Mouse (Mus musculus): ENCODE data around the gene Man1c1. TPM values are rescaled to one million over a fixed set of nuclear protein-coding genes. Genes with fewer than 3 reads are reported as not detected.

Gene Man1c1
- total and polyA plus RNA-seq, 3 experiments, result 0.04 to 0.44 (median 0.20) TPM

GRCm38 (mm10) chr4:134733371-134733770 lies 29.3 kb upstream of the Man1c1 start:
- H3K4me2 ChIP-seq (ENCODE audit: insufficient read depth, low read depth, poor library complexity, severe bottlenecking), result peak overlapping the region; percentile 7
- TF ChIP-seq SMC3 (IDR thresholded peaks at IDR 0.05; ENCODE audit: low read depth, low read length) (no peak), MXI1 (IDR thresholded peaks at IDR 0.05; ENCODE audit: low read depth, low read length) (no peak), MAZ (IDR thresholded peaks at IDR 0.05; ENCODE audit: low read depth, low read length) (no peak), CTCF (conservative IDR thresholded peaks at IDR 0.05 in 1 of 2, IDR thresholded peaks at IDR 0.05 in 1 of 2; ENCODE audit: low read depth in 2 of 2, low read length in 2 of 2) (no peak), JUN (IDR thresholded peaks at IDR 0.05; ENCODE audit: insufficient read depth, low read depth, low read length) (no peak), ZC3H11A (IDR thresholded peaks at IDR 0.05; ENCODE audit: low read depth, low read length) (no peak), JUND (conservative IDR thresholded peaks at IDR 0.05; ENCODE audit: low read depth, low read length) (no peak), ETS1 (conservative IDR thresholded peaks at IDR 0.05; ENCODE audit: low read depth, low read length) (no peak), POLR2A (IDR thresholded peaks at IDR 0.05; ENCODE audit: low read depth, low read length) (no peak), USF1 (IDR thresholded peaks at IDR 0.05; ENCODE audit: low read depth, low read length) (no peak), SIN3A (IDR thresholded peaks at IDR 0.05; ENCODE audit: low read length) (no peak), MAFK (IDR thresholded peaks at IDR 0.05; ENCODE audit: insufficient replicate concordance, low read length) (no peak), PAX5 (IDR thresholded peaks at IDR 0.05; ENCODE audit: low read length) (no peak), ELF1 (IDR thresholded peaks at IDR 0.05; ENCODE audit: low read depth, low read length) (no peak), EP300 (IDR thresholded peaks at IDR 0.05; ENCODE audit: low read length) (no peak), IRF4 (IDR thresholded peaks at IDR 0.05; ENCODE audit: low read depth, low read length) (no peak), MEF2A (IDR thresholded peaks at IDR 0.05; ENCODE audit: borderline replicate concordance, low read depth, low read length) (no peak), GABPA (IDR thresholded peaks at IDR 0.05; ENCODE audit: insufficient replicate concordance, low read depth, low read length) (no peak)
- no peak overlapping the region for H3K9ac ChIP-seq (ENCODE audit: insufficient read depth, low read depth)
- H3K79me2 ChIP-seq (replicated peaks; ENCODE audit: control insufficient read depth, extremely low read depth, insufficient read depth, poor library complexity, severe bottlenecking), result no peaks in the 10 kb centered on the region
- in situ Hi-C loops (cut with MboI; ENCODE audit: low pct_ligation_motif_present, low pct_unique_long_range_greater_than_20kb, low sequenced_read_pairs), result no loop called here
- no peak overlapping the region for H3K4me3 ChIP-seq (replicated peaks in 1 of 3; ENCODE audit: low read depth in 2 of 3, low read length in 2 of 3, poor library complexity in 1 of 3)
- no peaks in the 10 kb centered on the region for H3K36me3 ChIP-seq (replicated peaks in 1 of 2; ENCODE audit: control insufficient read depth in 1 of 2, insufficient read depth in 1 of 2, low read length in 1 of 2)
- H3K9me3 ChIP-seq (replicated peaks; ENCODE audit: low read length), result no peaks in the 10 kb centered on the region
- peaks cover 4% of the 10 kb centered on the region for H3K27me3 ChIP-seq (replicated peaks)
- dilution Hi-C loops (cut with MboI; ENCODE audit: extremely low pct_ligation_motif_present, extremely low pct_unique_long_range_greater_than_20kb, low sequenced_read_pairs), result no loop called here
- no peak overlapping the region for H3K27ac ChIP-seq (ENCODE audit: insufficient read depth, low read depth)
- peaks cover 0 to 17% of the 10 kb centered on the region in 2 experiments; a peak in 2 of 4 replicates for H3K4me1 ChIP-seq (ENCODE audit: control insufficient read depth in 1 of 2, insufficient read depth in 2 of 2)
- DNase-seq (ENCODE audit: extremely low read depth), result no peak

- Histone ChIP-seq H3K4me3 (replicated peaks in 1 of 3; ENCODE audit: low read depth in 2 of 3, low read length in 2 of 3, poor library complexity in 1 of 3) (no peak overlapping the region), H3K27ac (ENCODE audit: insufficient read depth, low read depth) (no peak overlapping the region), H3K9ac (ENCODE audit: insufficient read depth, low read depth) (no peak overlapping the region), H3K4me2 (ENCODE audit: insufficient read depth, low read depth, poor library complexity, severe bottlenecking) (no peak overlapping the region), H3K9me3 (replicated peaks; ENCODE audit: low read length) (no peaks in the 10 kb centered on the region), H3K27me3 (replicated peaks) (peaks cover 2% of the 10 kb centered on the region), H3K79me2 (replicated peaks; ENCODE audit: control insufficient read depth, extremely low read depth, insufficient read depth, poor library complexity, severe bottlenecking) (no peaks in the 10 kb centered on the region), H3K36me3 (replicated peaks in 1 of 2; ENCODE audit: control insufficient read depth in 1 of 2, insufficient read depth in 1 of 2, low read length in 1 of 2) (no peaks in the 10 kb centered on the region), H3K4me1 (ENCODE audit: control insufficient read depth in 1 of 2, insufficient read depth in 2 of 2) (peaks cover 2 to 17% of the 10 kb centered on the region in 2 experiments; a peak in 3 of 4 replicates)
- dilution Hi-C loops (cut with MboI; ENCODE audit: extremely low pct_ligation_motif_present, extremely low pct_unique_long_range_greater_than_20kb, low sequenced_read_pairs) (no loop called here), in situ Hi-C loops (cut with MboI; ENCODE audit: low pct_ligation_motif_present, low pct_unique_long_range_greater_than_20kb, low sequenced_read_pairs) (no loop called here)
- DNase-seq (ENCODE audit: extremely low read depth), result no peak
- TF ChIP-seq MAZ (IDR thresholded peaks at IDR 0.05; ENCODE audit: low read depth, low read length), result no peak
- no peak for TF ChIP-seq JUND (conservative IDR thresholded peaks at IDR 0.05; ENCODE audit: low read depth, low read length)
- TF ChIP-seq MYC (IDR thresholded peaks at IDR 0.05; ENCODE audit: low read depth, low read length), result no peak
Measured at GRCm38 (mm10) chr4:134730106-134730505, 26.0 kb upstream of the Man1c1 start.
